Mouse (Mus musculus): Measurements from ENCODE around the gene Bicra. TPM values are rescaled to one million over a fixed set of nuclear protein-coding genes. Genes with fewer than 3 reads are reported as not detected.

Bicra gene
- total RNA-seq, 2 experiments from 2014 or later, result 20.8 to 22.8 TPM

DNA sequence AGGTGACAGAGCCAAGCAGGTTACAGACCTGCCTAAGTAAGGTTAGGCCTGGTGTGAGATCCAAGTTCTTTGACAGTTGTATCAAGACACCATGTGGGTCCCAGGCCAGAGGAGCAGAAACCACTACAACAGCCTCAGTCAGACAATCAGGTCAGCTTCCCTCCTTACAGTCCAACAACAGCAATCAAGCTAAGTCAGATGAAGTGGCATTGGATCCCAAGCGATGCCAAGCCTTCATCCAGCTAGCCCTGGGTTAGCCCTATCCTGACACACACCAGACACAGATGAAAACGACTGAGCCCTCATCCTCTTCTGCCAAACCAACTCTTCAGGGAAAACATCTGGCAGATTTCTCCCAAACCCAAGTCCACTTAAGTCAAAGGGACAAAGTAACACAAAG, 2.2 kb downstream of the Bicra start:
- Histone ChIP-seq H3K27ac (peak overlapping the region; percentile 99), H3K4me3 (peak overlapping the region; percentile 63)
- TF ChIP-seq CTCF (conservative IDR thresholded peaks at IDR 0.05), result no peak
- no peak for DNase-seq (ENCODE audit: low spot score in 2 of 2)

DNA sequence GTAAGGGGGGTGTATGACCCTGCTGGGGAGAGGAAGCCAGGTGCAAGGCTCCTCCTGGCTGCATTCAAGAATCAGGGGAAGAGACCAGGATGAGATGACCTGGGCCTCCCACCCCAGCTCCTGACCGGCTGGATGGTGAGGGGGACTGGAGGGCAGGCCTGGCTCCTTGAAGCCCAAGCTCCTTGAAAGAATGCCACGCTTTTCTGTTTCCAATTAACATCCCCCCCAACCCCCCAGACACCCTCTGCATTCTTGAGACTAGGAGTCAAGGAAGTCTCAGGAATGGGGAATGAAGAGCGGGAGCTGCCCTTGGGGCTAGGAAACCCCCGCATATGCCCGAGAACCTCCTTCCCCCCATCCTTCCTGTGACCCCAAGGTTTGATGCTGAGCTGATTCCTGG, 3.2 kb downstream of the Bicra start:
- no peak for TF ChIP-seq CTCF (conservative IDR thresholded peaks at IDR 0.05)
- Histone ChIP-seq H3K4me3 (no peak overlapping the region), H3K27ac (peak overlapping the region; percentile 99; the same call in 1 of the 2 replicates)
- no peak for DNase-seq (ENCODE audit: low spot score in 2 of 2)

DNA sequence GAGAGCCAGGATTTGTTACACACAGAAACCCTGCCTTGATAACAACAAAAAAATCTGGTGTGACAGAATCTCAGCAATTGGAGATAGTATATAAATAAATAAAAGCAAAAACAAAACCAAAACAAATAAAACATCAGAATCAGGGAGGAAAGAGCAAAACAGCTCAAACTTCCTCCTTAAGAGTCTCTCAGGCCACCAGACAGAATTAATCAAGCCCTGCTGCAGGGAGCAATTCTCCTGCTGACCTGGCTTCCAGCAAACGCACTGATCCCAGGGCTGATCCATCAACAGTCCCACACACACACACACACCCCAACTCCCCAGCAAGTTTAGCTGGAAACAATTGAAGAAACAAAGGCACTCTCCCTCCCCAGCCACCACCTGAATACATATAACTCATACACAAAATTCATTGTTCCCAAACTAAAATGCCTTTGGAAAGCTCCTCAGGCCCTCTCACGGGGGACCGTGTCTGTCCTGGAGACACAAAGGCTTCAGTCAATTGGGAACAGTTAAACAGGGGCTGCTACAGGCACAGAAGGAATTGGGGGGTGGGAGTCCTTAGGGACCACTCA, 3.8 kb downstream of the Bicra start:
- TF ChIP-seq CTCF (conservative IDR thresholded peaks at IDR 0.05), result no peak
- no peak for DNase-seq (ENCODE audit: low spot score in 2 of 2)
- Histone ChIP-seq H3K27ac (peak overlapping the region; percentile 99; the same call in 1 of the 2 replicates), H3K4me3 (no peak overlapping the region)

DNA sequence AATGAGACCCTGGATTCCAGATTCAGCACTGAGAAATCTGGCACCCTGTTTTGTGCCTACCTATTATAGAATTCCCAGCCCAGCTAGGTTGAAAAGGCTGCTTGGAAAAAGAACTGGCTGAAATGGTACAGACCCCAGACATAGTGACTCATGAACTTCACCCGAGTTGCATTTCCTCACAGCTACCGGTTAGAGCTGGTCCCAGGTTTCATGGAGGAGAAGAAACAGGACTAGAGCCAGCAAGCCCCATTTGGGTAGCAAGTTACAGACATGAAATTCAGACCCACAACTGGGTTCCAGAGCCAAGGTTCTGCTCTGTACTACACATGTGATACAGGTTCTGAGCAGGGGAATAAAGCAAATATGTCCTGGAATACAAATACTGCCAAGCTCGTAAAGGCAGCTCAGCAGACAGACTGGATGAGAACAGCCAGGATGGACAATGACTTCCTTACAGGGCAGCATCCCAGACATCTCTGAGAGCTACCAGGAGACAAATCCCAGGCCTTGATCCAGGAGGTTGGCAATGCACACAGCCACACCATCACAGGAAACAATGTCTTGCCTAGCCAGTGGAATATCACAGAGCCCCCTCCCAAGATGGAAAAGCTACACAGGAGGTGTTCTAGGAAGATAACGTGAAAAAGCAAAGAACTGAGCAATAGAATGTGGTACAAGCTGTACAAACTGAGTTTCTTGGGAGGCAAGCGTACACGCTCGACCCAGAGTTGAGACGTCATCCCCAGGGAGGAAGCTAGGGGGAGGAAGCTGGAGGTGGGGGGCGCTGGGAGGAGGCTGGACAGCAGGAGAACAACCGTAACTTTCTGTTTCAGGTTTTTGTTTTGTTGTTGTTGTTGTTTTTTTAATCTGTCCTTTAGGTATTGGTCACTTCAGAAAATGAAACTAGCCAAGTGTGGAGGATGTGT, 4.6 kb downstream of the Bicra start:
- Histone ChIP-seq H3K4me3 (no peak overlapping the region), H3K27ac (peak overlapping the region; percentile 99; the same call in 1 of the 2 replicates)
- no peak for DNase-seq (ENCODE audit: low spot score in 2 of 2)
- TF ChIP-seq CTCF (conservative IDR thresholded peaks at IDR 0.05), result 0 out of 2 replicates have a peak, but pooled peaks have one; percentile 14

DNA sequence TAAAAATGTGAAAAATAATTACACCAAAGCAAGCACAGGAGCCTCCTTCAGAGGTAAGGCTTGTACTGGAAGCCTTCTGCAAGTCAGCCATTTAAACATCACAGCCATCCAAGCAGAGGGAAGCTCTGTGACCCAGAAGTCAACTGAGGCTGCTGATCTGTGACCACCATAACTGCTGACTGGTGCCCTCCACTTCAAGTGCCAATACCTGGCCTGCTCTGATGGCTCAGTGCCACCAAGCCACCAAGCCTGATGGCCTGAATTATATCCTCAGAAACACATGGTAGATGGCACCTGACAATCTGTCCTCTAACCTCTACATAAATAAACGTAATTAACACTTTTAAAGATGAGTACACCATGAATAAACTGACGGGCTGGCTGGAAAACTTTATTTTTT, 6.5 kb downstream of the Bicra start:
- no peak for TF ChIP-seq CTCF (conservative IDR thresholded peaks at IDR 0.05)
- no peak overlapping the region for H3K27ac ChIP-seq
- H3K4me3 ChIP-seq, result no peak overlapping the region
- no peak for DNase-seq (ENCODE audit: low spot score in 2 of 2)

DNA sequence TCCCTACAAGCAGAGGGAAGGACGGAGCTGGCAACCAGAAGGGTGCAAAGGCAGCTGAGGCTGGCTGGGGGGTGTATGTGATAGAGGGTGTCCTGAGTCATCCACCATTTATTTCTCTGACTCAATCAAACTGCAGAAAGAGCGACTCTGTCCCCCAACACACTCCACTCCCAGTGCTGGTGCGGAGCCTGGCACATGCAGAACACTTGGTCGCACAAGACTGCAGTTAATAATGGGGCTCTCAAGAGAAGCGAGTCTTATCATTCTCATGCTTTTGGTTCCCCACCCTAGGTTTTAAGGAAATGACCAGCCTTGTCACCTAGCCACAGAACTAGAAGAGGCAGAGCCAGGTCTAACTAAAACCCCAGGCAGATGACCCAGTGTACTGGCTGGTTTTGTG, 8.4 kb downstream of the Bicra start:
- Histone ChIP-seq H3K27ac (no peak overlapping the region), H3K4me3 (no peak overlapping the region)
- DNase-seq (ENCODE audit: low spot score in 2 of 2), result no peak
- no peak for TF ChIP-seq CTCF (conservative IDR thresholded peaks at IDR 0.05)

DNA sequence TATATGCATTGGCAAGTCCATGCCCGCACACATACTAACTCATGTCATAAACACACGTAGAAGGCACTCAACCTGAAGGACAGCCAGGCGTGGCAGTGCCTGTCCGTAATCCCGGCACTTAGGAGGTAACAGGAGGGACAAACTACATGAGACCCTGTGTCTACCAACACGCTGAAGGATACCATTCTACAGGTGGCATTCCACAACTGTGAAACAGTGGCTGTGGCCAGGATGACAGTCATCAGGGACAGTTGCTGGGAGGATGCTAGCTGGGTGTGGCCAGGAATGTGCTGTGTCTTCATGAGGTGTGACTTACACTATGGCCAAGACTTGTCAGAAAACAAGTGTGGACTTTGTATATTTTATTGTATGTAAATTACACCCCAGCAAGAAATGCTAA, 10.7 kb downstream of the Bicra start:
- H3K4me3 ChIP-seq, result no peak overlapping the region
- no peak for DNase-seq (ENCODE audit: low spot score in 2 of 2)
- no peak for TF ChIP-seq CTCF (conservative IDR thresholded peaks at IDR 0.05)
- no peak overlapping the region for H3K27ac ChIP-seq

DNA sequence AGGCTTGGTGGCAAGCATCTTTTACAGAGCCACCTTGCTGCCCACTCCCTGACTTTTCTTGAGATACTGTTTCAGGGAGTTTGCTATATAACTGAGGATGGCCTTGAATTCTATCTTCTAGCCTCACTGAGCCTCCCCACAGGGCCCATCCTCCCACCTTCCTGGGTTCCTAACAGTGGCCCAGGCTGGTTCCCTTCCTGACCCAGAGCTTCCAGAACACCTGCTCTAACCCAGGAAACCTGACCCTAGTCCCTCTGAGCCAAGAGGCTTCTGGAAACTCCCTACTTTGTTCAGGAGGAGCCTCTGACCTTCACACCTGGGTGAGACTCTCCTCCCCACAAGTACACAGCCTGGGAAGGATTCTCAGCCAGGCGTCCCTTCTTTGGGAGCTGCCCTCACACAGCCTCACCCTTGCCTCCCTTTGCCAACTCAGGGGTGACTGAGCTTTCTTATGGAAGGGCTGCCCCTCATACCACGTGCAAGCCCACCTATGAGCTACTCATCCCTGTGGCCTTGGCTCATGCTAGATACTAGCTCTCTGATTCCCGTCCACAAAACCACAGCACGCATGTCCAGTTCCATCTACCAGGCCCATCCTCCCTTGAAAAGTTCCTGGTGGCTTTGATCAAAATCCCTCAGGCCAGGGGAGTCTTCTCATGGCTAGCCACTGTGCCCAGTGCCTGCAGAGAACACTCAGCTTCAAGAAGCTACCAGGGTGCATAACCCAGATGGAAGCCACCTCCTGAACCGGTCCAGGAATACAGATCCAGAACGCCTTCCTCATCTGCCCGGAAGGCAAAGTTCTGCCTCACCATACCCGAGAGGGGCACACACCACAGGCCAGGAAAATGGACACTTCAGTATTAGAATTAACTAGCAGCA, 13.9 kb downstream of the Bicra start:
- no peak for TF ChIP-seq CTCF (conservative IDR thresholded peaks at IDR 0.05)
- Histone ChIP-seq H3K27ac (no peak overlapping the region), H3K4me3 (no peak overlapping the region)
- DNase-seq (ENCODE audit: low spot score in 2 of 2), result no peak

DNA sequence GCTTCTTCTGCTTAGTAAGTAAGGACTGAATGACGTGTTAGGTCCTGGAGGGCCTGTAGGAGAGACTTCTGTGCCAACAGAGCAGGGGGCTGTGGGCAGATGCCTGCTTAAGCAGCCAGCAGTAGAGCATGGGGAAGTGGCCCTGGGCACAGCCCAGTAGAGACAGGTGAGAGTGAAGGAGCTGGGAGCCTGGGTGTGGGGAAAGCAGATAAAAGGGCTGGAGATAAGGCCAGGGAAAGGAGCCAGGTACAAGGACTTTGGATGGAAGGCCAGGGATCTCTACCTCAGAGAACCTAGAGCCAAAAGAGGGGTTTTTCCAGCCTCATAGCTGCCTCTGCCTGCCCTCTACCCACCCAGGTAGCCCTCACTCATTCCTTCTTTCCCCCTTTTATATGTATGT, 14.7 kb downstream of the Bicra start:
- no peak for TF ChIP-seq CTCF (conservative IDR thresholded peaks at IDR 0.05)
- Histone ChIP-seq H3K4me3 (no peak overlapping the region), H3K27ac (no peak overlapping the region)
- no peak for DNase-seq (ENCODE audit: low spot score in 2 of 2)

DNA sequence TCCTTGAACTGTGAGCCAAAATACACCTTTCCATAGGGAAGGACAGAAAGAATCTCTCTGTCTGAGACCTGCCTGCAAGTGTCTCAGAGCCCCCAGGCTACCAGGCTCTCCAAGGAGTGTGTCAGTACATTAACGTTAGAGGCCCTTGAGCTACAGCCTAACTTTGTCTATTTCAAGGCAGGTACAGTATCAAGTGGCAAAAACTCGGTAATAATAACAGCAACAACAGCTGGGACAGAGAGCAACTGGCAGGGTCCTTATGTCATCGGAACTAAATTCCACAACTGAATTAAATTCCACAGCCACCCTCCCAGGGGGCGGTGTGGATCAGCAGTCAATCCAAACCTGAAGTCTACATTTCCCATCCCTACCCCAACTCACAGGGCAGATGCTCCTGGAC, 16.6 kb downstream of the Bicra start:
- TF ChIP-seq CTCF (conservative IDR thresholded peaks at IDR 0.05), result 0 out of 2 replicates have a peak, but pooled peaks have one; percentile 16
- DNase-seq (ENCODE audit: low spot score in 2 of 2), result no peak
- Histone ChIP-seq H3K4me3 (no peak overlapping the region), H3K27ac (no peak overlapping the region)

DNA sequence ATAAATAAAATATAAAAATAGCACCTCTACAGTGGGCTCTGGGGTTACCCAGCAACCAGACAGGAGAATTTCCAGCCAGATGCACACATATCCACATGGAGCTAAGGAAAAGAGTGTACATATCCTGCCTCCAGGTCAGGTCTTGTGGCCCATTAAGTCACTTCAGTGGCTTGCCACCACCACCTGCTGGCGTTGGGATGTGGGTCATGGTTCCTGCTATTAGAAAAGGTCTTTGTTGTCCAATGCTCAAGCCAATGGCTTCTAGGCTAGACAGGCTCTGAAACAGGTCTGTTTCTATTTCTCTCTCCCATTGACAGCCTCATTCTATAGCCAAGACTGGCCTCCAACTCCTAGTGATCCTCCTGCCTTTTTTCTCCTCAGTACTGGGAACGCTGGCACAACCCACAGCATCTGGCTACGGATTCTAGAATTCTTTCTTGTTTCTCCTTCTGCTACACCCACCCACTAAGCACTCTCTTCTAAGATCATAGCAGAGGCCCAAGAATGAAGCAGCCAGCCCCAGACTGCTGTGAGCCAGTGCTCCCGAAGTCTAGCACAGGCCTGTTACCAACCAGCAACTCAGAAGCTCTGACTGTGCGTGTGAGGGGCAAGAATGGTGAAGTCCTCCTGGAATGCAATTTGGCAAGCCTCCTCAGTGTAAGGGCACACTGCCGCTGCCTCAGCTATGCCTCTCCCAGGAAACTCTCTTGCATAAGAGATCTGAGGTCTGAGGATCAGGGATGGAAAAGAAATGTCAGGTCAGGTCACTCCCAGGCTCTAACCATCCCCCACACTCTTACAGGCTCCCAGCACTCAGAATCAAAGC, 19.4 kb downstream of the Bicra start:
- peak overlapping the region; percentile 78 for H3K27ac ChIP-seq
- peak; percentile 50 for TF ChIP-seq CTCF (conservative IDR thresholded peaks at IDR 0.05)
- DNase-seq (ENCODE audit: low spot score in 2 of 2), result peak; percentile 37 to 53
- H3K4me3 ChIP-seq, result no peak overlapping the region; the same call in 1 of the 2 replicates

All from layer of hippocampus, adult 2 months (tissue).